Mouse (Mus musculus) G1E-ER4 (cell line): Measurements from ENCODE around the gene Prima1. TPM values are rescaled to one million over a fixed set of nuclear protein-coding genes. Genes with fewer than 3 reads are reported as not detected.

ENCODE experiments used
- GATA1 ChIP-seq: IDR thresholded peaks from one replicate; pipeline ENCODE4 v1.8.0; 2012; ENCODE audit warnings: low read length, inconsistent platforms
- polyA plus RNA-seq: library from polyadenylated mRNA; stranded (reverse); fragments of >175 nt; gene quantifications from 2 replicates; pipeline ENCODE4 v1.2.3, GENCODE M21; 2012

Prima1 gene
- polyA plus RNA-seq, result not detected in 2 replicates

DNA sequence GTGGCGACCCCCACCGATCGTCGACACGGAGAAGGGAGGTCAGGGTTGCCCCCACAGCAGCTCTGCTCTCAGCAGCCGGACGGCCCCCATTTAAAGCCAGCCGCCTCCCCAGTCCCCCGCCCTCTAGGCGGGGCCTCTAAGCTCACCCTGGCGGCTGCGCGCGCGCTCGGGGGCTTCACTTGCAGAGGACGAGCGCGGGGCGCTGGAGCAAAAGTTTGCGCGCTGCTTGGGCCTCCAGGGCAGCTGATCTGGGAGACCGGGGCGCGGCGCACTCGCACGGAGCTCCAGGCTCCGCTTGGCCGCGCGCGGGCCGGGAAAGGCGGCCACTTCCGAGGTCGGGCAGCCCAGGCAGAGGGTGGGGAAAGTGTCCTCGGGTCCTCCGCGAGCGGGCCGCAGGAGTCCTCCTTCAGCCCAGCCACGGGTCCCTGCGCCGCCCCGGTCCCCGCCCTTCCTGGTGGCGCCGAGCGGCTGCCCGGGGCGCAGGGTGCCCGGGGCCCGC, at the start of gene Prima1:
Gene Prima1, minus strand, starts transcription at position 68 of the 499 bp plus-strand sequence.
- TF ChIP-seq GATA1, result no peak

DNA sequence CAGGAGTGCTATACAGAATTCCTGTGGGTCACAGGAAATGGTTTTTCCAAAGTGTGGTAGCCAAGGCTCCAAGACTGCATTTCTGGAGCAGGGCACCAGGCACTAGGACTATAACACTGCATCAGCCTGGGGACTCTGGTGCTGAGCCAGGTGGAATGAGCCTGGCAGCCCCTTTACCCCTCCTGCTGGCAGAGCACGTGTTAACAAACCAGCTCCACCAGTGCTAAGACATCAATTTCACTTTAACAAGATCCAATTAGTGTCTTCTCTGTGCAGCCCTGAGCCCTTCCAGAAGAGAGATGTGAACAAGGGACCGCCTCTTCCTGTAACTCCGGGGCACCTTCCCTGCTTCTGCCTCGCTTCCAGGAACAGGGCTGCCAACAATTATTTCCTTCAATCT, 45.3 kb upstream of the Prima1 start:
- TF ChIP-seq GATA1, result no peak

DNA sequence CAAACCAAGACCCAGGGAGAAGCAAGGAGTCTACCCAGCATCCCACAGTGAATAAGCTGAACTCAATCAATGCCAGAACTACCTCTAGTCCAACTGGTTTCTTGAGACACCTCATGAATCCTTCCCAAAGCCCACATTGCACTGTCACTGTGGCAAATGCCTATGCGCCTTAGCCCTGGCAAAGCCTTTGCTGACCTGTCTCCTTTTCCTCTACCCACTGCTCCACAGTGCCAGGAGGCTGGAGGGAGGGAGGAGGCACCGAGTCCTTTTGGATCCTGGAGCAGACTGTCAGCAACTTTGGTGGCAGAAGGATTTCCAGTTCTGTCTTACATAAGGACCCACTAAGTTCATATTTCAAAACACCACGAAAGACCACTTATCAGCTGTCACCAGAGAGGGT, 41.5 kb upstream of the Prima1 start:
- TF ChIP-seq GATA1, result no peak

DNA sequence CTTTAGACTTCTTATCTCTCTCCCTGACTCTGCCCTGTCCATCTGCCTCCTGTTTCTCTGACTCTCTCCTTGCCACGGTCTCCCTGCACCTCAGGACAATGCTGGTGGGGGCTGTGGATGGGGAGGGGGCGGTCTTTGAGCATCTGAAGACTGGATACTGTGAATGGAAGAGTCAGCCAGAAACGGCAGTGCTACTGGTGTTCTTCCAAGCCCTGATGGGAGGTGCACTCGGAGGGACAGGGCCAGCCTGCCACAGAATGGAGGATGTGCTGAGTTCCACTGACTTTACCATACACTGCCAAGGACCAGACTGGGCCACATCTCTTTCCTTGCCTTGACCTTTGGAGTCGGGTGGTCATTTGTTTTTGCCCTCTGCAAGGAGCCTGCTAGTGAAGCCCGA, 41.0 kb upstream of the Prima1 start:
- no peak for TF ChIP-seq GATA1

DNA sequence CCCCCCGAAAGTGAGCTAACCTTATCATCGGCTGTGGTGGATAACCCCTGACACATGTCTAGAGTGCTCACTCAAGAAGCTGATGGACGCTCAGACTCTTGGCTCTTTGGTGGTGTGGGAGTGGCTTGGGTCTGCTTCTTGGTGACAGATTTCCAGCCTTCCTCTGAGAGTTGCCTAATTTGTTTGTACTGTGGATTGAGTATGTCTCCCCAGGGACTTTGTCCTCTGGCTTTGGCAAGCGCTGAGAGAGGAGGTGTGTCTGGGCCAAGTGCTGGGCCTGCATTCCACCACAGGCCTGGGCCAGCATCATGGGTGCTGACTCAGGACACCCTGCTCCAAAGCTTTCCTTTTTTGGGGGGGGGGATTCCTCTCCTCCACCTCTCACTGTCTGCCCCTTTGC, 40.0 kb upstream of the Prima1 start:
- no peak for TF ChIP-seq GATA1

DNA sequence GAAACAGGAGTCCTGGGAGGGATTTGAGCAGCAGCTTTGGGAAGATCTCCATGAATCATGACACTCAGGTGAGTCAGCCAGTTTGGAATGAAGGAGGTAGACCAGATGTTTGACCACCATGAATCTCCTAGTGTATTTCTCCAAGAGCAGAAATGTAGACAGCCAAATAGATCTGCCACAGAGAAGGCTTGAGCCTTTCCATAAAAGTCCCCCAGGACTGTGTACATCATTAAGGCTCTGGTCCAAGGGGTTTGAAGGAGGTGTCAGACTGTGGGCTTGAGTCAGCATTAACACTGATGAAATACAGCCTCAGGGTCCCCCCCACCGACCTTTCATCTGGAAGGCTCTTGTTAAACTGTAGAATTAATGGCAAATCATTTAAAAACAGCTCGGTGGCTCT, 39.5 kb upstream of the Prima1 start:
- no peak for TF ChIP-seq GATA1

DNA sequence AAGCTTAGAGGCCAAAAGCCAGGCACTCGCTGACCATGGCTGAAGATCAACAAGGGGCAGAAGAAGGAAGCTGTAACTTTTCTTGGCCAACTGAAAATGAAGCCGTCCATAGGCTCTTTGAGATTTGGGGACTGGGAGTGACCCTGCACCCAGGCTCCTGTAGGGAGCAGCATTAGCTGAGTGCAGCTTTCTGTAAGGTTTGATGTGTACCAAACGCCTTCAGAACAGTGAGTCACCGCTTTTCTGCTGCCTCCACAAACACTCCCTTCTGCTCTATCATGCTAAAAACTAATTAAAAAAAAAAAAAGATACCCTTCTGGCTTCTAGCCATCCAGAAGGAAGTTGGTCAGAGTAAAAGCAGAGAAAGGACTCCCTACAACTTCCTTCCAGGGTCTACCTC, 34.5 kb upstream of the Prima1 start:
- TF ChIP-seq GATA1, result no peak

DNA sequence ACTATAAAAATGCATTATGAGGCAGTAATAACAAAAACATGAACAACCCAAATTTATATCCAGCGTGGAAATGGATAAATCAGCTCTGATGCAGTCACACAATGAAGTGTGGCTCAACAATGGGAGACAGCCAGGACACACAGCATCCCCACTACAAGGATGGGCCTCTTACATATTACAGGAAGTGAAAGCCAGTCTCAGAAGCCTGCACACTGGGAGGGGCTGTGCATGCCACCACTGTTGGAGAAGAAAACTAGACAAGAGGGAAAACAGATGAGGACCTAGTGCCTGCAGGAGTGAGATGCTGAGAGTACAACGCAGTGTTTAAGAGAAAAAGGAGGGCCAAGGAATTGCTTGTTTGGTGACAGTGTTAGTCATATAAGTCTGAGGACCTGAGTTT, 31.8 kb upstream of the Prima1 start:
- TF ChIP-seq GATA1, result no peak

DNA sequence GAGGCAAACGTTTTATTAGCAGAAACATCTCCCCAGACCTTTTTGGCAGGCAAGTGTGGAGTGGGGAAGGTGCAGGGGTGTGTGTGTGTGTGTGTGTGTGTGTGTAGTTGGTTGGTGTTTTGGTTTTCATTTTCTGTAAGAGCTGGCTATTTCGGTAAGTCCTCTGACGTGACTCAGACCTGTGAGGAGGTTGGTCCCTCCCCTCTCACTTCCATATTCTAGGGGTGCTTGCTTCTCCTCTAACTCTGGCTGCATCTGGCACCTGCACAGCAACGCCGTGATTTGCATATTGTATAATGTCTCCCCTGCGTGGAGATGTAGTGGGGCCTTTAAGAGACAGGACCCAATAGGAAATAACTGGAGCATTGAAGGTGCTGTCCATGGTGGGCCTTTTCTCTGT, 31.1 kb upstream of the Prima1 start:
- TF ChIP-seq GATA1, result no peak

DNA sequence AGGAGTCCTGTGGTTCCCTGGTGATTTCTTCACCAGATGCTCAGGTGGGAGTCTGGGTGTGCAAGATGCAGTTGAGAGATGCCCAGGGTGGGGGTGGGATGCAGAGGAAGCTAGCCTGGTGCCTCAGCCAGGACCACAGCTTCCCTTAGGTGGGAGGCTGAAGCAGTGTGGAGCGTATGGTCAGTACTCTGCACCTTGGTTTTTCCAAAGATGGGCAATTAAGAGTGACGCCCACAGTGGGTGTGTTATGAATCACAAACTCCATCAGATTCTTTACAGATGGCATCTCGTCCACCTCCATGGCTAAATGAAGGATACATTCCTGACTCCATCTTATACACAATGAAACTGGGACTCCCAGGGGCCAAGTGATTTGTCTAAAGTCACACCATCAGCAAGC, 30.2 kb upstream of the Prima1 start:
- TF ChIP-seq GATA1, result no peak

DNA sequence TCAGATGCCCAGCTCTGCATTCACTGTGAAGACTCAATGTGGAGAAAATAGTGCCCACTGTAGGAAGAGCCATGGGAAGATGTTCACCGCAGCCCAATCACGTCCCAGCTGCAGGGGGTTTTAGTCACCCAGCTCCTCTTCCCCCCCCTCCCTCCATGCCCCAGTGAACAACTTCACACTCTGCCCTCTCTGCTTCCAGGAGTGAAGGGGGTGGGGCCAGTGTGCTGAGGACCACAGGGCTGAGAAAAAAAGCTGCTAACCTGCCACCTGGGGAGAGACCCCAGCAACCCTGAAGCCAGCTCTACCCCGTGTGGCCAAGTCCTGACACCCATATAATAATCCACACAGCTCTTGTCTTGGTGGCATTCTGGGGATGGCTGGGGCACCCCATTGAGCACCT, 24.7 kb upstream of the Prima1 start:
- no peak for TF ChIP-seq GATA1

DNA sequence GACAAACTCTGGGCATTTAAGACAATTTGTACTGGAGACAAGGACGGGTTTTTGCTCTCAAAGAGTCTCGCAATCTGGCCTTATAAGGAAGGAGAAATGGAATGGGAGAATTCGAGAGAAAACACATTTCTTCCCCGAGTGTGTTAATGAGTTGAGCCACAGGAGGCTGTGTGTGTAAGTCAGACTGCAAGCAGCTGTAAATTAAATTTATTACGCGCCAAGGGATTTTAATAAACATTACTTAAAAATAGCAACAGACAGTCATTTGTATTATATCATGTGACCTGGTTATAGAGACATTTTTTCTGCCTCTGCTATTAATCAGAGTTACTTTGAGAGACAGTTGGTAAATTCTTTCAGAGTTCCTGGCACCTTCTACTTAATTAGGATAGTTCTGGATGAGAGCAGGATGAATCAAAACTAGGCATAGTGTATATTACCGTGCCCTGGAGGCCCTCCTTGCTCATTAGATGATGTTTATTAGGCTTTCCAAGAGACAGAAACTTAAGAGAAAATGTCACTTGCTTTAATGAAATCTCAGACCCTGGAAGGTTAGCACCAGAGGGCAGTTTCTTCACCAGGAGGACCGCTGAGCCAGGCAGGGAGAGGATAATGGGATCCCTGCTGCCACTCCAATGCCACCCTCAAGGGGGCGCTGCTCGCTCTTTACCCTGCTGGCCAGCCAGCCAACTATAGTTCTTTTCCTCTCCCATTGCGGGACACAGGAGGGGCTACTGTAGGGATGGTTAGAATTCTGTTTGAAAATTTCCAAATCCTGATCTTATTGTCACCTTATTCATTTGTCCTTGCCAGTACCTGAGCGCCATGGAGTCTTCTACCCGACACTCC, 20.3 kb upstream of the Prima1 start:
- TF ChIP-seq GATA1, result no peak

DNA sequence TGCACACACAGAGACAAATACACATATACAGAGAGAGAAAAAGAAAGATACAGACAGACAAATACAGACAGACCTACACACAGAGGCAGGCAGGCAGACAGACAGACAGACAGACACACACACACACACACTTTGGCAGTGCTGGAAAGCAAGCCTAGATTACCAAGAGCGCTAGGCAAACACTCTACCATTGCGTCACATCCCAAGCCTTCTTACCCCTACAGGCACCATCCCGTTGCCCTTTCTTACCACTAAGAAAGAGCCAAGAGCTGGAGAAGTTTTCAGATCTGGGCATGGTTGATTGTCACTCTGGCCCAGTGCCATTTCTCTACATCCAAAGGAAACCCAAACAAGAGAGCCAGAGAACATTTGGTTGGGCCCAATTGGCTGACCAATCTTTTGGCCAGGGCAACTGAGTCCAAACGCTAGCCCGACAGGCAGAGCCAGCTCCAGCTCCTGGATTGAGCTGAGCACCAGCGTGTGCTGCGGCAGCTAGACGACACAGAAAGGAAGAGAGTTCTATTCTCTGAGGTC, 11.0 kb upstream of the Prima1 start:
- no peak for TF ChIP-seq GATA1

DNA sequence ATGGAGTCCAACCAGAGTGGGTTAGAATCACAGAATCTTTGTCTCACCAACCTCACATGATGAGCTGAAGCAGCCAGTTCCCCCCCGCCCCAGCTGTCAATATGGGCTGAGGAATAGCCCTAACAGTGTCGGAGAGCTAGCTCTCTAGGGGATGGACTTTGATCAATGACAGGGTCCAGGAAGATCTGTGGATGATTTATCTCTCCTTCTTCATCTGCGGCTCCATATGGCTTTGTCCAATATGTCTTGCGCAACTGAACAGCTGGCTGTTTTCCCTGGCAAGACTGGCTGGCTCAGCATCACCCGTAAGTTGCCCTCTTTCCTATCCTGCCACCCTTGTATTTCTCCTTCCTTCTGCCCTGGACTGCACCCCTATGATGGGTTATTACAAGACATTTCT, 9.2 kb upstream of the Prima1 start:
- TF ChIP-seq GATA1, result no peak

DNA sequence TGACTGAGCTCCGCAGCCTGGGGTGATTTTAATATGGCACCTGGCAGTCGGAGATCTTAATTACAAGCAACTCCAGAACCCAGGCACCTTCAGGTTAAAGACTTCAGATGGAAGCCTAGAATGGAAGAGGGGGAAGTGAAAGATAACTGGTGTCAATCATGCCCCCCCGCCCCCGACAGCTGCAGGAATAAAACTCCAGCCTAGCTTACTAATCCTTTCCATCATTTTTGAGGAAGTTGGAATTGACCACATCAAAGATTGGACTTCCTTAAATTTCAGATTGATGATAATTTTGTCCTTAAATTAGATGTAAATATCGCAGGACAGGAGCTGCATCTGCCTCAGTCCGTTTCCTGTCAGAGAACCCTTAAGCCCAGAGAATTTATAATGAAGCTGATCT, 8.4 kb upstream of the Prima1 start:
- TF ChIP-seq GATA1, result no peak

DNA sequence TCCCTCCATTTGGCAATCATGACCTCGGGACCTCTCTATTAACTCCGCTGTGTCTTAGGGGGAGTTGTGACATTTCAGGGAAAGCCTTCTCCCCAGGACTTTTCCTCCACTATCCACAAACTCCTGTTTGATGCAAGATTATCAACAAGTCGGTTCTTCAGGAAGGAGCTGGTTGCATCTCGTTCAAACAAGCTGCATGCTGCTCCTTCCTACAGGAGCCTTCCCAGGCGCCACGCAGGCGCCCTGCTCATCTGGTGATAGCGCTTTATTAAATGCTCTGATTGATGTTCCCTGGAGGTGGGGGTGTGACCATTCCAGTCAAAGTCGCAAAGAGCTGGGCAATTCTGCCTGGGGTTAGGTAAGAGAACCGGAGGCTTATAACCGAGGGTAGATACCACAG, 1.1 kb upstream of the Prima1 start:
- TF ChIP-seq GATA1, result no peak

DNA sequence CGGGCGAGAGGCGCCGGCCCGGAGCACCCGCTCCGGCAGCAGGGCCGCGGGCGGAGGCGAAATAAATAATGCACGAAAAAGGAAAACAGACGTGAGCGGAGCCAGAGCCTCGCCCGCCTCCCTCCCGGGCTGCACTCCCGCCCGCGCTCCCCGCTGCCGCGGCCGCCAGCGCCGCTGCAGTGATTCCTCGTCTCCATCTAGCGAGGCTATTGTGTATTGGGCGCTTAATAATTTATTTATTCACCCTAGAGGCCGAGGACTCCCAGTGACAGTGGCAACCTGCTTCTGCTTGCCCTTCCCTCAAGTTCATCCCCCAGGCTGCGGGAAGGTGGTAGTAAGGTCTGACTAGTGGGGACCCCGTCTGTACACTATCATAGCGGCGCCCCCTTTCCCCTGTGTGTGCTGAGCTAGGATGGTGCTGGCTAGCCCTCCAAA, 658 bp upstream of the Prima1 start:
- TF ChIP-seq GATA1, result no peak
